In genomic region chrX:134365421-134365820, GRCm38 (mm10) we compare ENCODE assay signal across 30 mouse cellular contexts. TPM values are rescaled to one million over a fixed set of nuclear protein-coding genes. Genes with fewer than 3 reads are reported as not detected.
"Had no signal": no experiment of that assay in that cellular context is flagged by ENCODE, and none has a peak within 500 bp of the region (broad histone marks: within the 10 kb centered on the region; RNA-seq: fewer than 3 reads in every experiment).

No protein-coding gene starts in this region.

- H3K27me3 ChIP-seq: limb, embryonic 13.5 days; limb, embryonic 15.5 days; liver, embryonic 12.5 days; liver, embryonic 13.5 days; liver, embryonic 15.5 days; lung, embryonic 15.5 days; midbrain, embryonic 12.5 days; midbrain, embryonic 13.5 days; midbrain, embryonic 15.5 days; neural tube, embryonic 12.5 days had no signal

- H3K9ac ChIP-seq: limb, embryonic 12.5 days; limb, embryonic 13.5 days; limb, embryonic 15.5 days; liver, embryonic 12.5 days; liver, embryonic 13.5 days; liver, embryonic 14.5 days; liver, embryonic 15.5 days; liver, postnatal 0 days; lung, embryonic 14.5 days; lung, embryonic 15.5 days; midbrain, embryonic 12.5 days; midbrain, embryonic 13.5 days; midbrain, embryonic 15.5 days; neural tube, embryonic 12.5 days had no signal

- H3K36me3 ChIP-seq: limb, embryonic 12.5 days; lung, embryonic 15.5 days; midbrain, embryonic 12.5 days; midbrain, embryonic 13.5 days; midbrain, embryonic 15.5 days; neural tube, embryonic 12.5 days had no signal

- H3K27ac ChIP-seq: limb, embryonic 10.5 days; limb, embryonic 12.5 days; limb, embryonic 13.5 days; limb, embryonic 15.5 days; liver, embryonic 12.5 days; liver, embryonic 13.5 days; liver, embryonic 14.5 days; liver, embryonic 15.5 days; lung, embryonic 15.5 days; macrophage; midbrain, embryonic 10.5 days; midbrain, embryonic 12.5 days; midbrain, embryonic 13.5 days; midbrain, embryonic 15.5 days; neural tube, embryonic 12.5 days had no signal

- H3K4me1 ChIP-seq: limb, embryonic 10.5 days; limb, embryonic 12.5 days; limb, embryonic 13.5 days; limb, embryonic 15.5 days; liver, embryonic 12.5 days; liver, embryonic 13.5 days; liver, embryonic 15.5 days; lung, embryonic 15.5 days; megakaryocyte, embryonic 14.5 days; midbrain, embryonic 10.5 days; midbrain, embryonic 12.5 days; midbrain, embryonic 13.5 days; midbrain, embryonic 15.5 days; neural tube, embryonic 12.5 days had no signal

- DNase-seq: left cerebral cortex, postnatal 4 days; liver; liver, embryonic 13.5 days; liver, postnatal 0 days; lung, adult 18-20 months; lung, adult 2 months; lung, embryonic 14.5 days; lung, postnatal 10 days; lung, postnatal 14 days; lung, postnatal 36 days; lung, postnatal 4 days; midbrain, embryonic 14.5 days had no signal

- H3K9me3 ChIP-seq: limb, embryonic 10.5 days; limb, embryonic 12.5 days; limb, embryonic 13.5 days; limb, embryonic 15.5 days; liver, embryonic 12.5 days; liver, embryonic 13.5 days; liver, embryonic 15.5 days; lung, embryonic 15.5 days; megakaryocyte, embryonic 14.5 days; midbrain, embryonic 10.5 days; midbrain, embryonic 12.5 days; midbrain, embryonic 13.5 days; midbrain, embryonic 15.5 days; neural tube, embryonic 12.5 days had no signal

- H3K4me3 ChIP-seq: limb, embryonic 10.5 days; limb, embryonic 12.5 days; limb, embryonic 13.5 days; limb, embryonic 15.5 days; liver, embryonic 12.5 days; liver, embryonic 13.5 days; liver, embryonic 15.5 days; lung, embryonic 15.5 days; megakaryocyte, embryonic 14.5 days; midbrain, embryonic 10.5 days; midbrain, embryonic 12.5 days; midbrain, embryonic 13.5 days; midbrain, embryonic 15.5 days; myocyte; neural tube, embryonic 12.5 days had no signal

RNA-seq across cellular contexts. Expression of gene Drp2, which starts 38.9 kb away (rescaled TPM):
- total RNA-seq: monocyte, adult 5-6 weeks had no signal
- polyA plus RNA-seq: liver, adult 2 months had no signal

RNA-seq across cellular contexts. Expression of gene Cenpi, which starts 57.5 kb away (rescaled TPM):
- polyA plus RNA-seq: liver, adult 2 months had no signal
